Mouse (Mus musculus) thymus, postnatal 36 days (tissue): Measurements from ENCODE around the gene Nop14.
"Not testable (repeated sequence)": the region's sequence is repeated elsewhere in the genome, so short reads cannot be mapped to it uniquely, and the experiment has no call there.

Experiments
- DNase-seq, 2 experiments: peaks; one replicate each; pipeline ENCODE4 v3.0.0; 2022; ENCODE audit warnings: mixed read lengths in 2 of 2

The Nop14 gene

DNA sequence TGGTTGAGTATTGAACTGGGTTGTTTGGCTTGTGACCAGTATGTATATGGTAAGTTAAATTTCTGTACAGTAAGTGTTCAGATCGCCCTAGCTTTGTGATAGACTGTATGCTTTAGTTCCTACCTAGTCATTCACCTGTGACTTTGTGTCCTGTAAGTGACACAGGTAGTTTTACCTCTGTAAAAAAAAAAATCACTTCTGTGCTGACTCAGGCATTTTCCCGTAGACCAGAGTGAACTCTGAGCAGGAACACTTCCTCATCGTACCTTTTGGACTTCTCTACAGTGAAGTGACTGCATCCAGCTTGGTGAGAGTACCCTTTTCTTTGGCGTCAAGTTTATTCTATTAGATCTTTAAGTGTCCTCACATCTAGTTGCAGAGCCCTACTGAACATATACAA, 50.0 kb downstream of the Nop14 start:
- DNase-seq: no peak

DNA sequence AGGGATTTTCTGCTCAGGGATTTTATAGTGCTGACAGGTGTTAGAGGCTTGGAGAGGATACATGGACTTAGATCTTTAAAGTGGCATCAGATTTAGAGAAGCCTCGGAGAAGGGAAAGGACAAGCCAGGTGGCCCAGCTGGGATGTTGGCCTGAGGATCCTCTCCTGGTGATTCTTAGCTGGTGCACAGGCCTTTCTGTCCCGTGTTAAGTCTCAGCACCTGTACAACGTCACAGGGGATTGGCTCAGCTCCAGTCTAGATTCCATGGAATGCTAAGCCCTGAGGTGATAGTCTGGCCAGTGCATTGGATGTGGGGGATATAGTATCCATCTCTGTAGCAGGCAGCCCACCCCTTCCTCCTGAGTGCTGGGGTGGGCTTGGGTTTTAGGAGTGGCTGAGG, 51.7 kb downstream of the Nop14 start:
- no peak for DNase-seq

DNA sequence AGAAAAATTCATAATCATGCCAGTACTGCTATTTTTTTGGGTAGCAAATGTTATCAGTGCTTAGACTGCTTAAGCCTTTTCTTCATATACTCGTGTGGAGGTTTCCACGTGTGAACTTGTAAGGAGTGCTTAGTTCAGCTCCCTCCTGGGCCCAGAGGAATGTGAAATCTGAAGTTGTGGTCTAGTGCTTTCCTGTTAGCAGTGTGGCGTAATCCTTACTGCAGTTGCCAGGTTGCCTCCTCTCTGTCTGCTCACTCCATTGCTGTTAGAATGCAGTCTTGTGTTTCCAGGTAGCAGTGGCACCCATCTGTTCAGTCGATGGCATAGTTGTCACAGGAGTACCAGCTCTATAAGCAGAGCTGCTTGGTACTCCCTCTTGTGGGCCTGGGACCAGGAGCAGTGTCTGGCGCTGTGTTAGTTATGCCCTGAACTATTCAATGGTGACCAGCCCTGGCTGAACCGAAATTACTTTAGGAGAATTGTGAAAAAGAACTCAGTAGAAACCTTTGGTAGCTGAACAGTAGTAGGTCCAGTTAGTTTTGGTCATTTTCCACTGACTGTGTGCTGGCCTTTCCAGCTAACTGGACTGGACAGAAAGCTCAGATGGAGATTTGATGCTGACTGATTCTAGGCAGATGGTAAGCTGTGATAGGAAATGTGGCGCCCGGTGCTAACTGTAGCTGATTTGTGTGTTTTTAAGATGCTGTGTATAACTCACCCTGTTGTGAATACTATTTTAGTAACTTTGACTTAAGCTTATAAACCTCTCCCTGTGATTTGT, 52.7 kb downstream of the Nop14 start:
- no peak for DNase-seq

DNA sequence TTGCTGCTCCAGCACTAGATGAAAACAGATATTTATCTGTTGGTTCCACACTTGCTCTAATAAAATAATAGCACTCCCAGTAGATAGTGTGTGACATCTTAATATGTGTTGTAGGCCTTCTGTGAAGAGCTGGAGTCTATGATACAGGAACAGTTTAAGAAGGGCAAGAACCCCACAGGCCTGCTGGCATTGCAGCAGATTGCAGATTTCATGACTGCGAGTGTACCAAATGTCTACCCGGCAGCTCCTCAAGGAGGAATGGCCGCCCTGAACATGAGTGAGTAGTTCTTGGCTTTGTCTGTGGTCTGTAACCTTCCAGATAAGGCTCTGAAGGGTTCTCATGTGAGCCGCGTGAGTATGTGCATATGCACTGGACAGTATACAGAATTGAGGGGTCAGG, 55.4 kb downstream of the Nop14 start:
- DNase-seq: no peak

DNA sequence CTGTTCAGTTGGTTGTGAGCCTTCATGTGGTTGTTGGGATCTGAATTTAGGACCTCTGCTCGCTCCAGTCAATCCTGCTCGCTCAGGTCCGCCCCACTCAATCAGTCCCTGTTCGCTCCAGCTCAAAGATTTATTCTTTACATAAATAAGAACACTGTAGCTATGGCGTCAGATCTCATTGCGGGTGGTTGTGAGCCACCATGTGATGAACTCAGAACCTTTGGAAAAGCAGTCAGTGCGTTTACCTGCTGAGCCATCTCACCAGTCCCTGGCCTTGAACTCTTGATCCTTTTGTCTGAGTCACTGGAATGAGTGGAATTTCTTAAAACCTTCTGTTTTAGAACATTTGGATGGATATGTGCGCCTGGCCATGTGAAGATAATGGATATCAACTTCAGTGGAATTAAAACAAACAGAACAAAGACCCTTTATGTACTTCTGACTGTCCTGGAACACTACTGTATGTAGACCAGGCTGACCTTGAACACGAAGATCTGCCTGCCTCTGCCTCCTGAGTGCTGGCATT, 66.7 kb downstream of the Nop14 start:
- no peak for DNase-seq

DNA sequence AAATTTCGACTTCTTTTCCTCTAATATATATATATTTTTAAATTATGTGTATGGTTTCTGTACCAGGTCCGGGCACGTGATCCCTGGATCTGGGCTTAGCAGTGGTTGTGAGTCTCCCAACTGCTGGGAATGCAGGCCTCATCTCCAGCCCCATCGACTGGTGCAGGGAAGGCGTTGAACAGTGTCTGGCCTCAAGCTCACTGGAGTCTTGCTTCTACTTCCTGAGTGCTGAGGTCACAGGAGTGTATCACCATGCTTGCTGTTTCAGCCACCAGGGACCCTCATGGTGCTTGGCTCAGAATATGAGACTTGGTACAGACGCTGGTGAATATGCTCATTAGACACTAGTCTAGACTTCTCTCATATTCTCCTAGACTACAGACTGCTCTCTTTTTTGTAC, 67.3 kb downstream of the Nop14 start:
- no peak for DNase-seq

DNA sequence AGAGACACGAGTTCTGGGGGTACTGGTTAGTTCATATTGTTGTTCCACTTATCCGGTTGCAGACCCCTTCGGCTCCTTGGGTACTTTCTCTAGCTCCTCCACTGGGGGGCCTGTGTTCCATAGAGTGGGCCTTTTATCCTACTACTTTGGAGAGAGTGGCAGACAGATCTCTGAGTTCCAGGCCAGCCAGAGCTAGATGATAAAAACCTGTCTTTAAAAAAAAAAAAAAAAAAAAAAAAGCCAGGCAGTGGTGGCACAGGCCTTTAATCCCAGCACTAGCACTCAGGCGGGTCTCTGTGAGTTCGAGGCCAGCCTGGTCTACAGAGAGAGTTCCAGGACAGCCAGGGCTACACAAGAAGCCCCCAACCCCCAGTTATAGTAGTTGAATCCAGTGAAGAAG, 67.7 kb downstream of the Nop14 start:
- DNase-seq: not testable (repeated sequence)

DNA sequence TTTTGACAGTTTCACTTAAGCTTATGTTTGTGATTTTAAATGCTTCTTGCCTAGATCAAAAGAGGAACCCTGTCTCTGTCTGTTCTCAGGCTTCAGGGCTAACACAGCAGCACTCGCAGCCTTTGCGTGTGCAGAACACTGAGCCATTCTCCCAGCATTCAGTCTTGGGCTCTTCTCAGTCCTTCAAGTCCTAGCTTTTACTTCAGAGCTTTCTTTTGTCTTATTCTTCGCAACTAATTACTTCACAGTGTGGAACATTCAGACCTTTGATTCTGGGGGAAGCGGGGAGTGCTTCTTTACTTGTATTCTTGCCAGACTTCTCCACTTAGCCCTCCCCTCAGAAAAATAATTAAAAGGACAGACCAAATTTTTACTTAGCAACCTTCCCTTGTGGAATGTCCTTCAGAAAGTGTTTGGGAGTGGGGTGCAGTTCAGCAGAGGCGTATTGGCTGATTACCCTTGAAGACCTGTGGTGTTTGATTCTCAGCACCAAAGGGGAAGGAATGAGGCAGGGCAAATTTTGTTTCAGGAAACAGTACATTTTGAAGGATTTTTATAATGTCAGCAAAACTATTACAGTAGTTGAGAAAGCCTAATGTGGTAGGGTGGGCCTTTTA, 68.5 kb downstream of the Nop14 start:
- DNase-seq: no peak

DNA sequence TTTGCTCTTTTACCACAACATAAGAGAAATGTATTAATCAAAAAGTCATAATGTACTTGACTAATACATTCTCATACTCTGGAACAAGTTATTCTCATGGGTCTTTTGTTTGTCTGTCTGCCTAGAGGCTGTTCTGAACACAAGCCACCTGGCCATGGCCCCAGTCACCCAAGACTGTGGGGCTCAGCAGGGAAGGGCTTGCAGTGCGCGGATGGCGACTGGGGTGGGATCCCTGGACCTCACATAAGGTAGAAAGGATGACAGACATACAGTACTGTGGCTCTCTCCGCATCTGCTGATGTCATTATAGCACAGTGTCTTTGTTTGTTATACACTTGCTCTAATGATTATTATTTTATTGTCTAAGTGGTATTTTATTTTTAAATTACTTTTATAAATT, 69.2 kb downstream of the Nop14 start:
- no peak for DNase-seq

DNA sequence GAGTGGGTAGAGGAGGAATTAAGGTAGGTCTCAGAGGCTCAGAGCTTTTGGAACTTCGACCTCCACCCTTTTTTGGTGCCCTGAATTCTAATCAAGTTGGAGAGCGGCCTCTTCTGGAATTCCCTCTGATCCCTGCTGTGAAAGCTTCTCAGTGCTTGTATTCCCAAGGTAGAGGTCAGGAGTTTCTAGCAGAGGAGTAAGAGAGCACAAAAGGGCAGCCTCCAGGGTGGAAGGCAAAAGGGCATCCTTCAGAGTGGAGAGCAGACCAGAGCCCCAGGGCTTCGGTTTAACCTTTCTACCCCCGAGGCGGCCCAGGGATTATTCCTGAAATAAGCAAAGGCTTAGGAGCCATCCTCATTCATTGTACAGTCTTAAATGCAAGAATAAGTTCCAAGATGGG, 69.9 kb downstream of the Nop14 start:
- no peak for DNase-seq
